Mouse (Mus musculus) cerebellum, adult 2 months (tissue): Measurements from ENCODE around the gene Eml4.

Source experiments
- CTCF ChIP-seq: fragments of 200-500 bp; IDR thresholded peaks from 2 replicates; pipeline ENCODE4 v1.5.1; 2011; ENCODE audit warnings: low read depth, mild to moderate bottlenecking, control low read depth, low read length, moderate library complexity, borderline replicate concordance; ENCODE audit not compliant: insufficient read depth
- POLR2A ChIP-seq: fragments of 200-500 bp; IDR thresholded peaks from 2 replicates; pipeline ENCODE4 v1.6.1; 2011; ENCODE audit warnings: low read length, control low read depth, borderline replicate concordance; ENCODE audit not compliant: insufficient read depth

GRCm38 (mm10) chr17:83313046-83313689 lies 37.6 kb upstream of the Eml4 start:
- no peak for TF ChIP-seq CTCF
- no peak for TF ChIP-seq POLR2A
